Mouse (Mus musculus) frontal cortex, postnatal 36 days (tissue): ENCODE results near the gene Amotl2.

ENCODE experiments used
- DNase-seq, 2 experiments: peaks; one replicate each; pipeline ENCODE4 v3.0.0; 2022; ENCODE audit warnings: low spot score in 2 of 2

Gene Amotl2

DNA sequence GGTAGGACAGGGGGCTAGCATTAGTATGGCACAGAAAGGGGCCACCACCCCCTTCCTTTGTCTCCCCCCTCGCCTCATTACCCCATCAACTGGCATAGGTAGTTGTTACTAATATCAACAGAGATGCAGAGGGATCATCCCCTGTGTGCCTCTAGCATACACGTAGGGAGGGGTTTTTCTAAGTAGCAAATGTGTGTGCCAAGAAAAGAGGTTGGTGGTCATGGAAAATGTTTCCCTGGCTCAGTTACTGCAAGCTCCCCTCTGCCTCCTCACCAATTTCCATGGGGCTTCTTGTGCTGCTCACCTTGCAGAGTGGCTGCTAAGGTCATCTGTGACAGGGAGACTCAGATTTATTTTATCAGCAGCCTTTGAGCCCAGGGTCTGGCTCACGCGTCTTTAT is 2.6 kb downstream of the Amotl2 start:
- no peak for DNase-seq

DNA sequence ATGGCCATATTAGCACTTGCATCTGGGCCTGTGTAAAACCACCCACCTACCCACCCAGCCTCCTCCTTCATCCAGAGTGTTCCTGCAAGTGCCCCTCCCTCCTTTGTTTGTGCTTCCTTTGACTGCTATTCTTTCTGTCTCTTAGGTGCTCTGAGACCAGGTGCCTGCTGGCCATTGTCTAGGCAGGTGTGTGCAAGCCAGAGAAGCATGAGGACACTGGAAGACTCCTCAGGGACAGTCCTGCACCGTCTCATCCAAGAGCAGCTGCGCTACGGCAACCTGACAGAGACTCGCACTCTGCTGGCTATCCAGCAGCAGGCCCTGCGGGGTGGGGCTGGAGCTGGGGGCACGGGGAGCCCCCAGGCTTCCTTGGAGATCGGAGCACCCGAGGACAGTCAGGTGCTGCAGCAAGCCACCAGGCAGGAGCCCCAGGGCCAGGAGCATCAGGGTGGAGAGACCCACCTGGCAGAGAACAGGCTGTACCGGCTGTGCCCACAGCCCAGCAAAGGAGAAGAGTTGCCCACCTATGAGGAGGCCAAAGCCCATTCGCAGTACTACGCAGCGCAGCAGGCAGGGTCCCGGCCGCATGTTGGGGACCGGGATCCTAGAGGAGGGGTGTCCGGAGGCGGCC is 3.6 kb downstream of the Amotl2 start:
- DNase-seq = no peak

DNA sequence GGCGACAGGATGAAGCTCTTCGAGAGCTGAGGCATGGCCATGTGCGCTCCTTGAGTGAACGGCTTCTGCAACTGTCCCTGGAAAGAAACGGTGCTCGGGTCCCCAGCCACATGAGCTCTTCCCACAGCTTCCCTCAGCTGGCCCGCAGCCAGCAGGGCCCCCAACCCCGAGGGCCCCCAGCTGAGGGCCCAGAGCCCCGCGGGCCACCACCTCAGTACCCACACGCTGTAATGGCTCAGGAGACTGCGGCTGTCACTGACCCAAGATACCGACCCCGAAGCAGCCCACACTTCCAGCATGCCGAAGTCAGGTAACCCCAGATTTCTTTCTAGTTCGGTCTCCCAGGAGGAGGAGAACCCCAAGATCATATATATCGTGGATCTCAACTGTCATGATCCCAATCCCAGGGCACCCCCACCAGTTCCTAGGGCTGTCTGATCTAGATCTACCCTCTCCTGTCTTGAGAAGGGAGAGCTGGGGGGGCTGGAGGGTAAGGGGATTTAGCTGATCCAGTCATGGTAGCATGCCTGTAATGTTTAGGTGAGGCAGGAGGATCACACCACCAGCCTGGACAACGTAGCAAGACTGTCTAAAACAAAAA is 4.2 kb downstream of the Amotl2 start:
- DNase-seq = no peak

DNA sequence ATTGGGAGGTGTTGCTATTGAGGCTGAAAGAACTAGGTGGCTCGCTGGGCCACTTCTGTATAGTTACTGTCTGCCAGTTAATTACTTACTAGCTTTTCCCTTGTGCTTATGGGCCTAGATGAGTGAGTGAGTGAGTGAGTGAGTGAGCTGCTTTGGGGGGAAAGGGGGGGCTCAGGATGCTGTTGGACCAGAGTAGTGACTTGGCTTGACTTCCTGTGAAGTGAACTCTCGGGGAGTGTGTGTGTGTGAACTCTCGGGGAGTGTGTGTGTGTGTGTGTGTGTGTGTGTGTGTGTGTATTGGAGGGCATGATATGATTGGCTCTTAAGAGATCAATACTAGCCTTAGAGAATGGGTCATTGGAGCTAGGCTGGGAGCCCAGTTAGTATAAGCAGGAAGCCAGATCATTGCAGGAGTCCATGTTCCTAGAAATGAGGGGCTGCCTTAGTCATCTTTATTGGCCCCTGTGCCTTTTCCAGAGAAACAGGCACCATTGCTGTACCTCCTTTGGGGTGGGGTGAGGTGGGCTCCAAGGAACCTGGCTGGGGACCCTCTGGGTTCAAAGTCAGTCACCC is 5.0 kb downstream of the Amotl2 start:
- no peak for DNase-seq

DNA sequence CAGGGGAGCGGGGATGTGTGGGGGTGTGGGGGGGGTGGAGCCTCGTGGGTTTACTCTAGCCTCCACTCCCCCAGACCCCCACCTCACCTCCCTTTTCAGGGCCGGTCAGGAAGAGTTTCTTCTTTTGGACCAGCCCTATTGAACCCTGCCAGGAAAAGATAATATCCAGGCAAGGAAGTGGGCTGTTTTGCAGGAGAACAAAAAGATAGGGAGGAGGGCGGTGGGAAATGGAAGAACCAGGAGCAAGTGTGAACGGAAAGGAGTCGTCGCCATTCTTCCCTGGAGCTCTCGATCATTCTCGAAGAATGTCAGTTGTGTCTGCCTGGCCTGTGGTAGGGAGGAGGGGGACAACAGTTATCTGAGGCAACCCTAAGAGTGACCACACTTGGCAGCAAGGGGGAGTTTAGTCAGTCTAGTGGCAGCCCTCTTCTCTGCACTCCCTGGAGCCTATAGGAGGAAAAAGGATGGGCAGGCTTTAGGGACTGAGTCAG is 5.6 kb downstream of the Amotl2 start:
- no peak for DNase-seq

DNA sequence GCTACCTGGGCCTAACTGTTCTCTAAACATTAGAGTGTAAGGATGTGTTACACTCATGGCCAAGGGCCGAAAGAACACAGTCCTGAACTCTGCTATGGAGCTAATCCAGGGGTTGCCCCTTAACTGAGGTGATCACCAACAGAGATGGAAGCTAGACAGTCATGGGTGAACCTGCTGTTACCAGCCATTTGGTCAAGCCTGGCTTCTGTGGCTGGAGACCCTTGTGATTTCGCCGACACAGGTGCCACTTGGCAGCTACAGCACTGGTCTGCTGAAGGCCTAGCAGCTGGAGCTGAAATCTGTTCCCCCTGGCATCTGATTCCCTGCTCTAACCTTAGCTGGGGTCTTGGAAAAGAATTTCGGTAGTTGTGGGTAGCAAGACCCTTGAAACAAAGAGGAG is 6.3 kb downstream of the Amotl2 start:
- no peak for DNase-seq

DNA sequence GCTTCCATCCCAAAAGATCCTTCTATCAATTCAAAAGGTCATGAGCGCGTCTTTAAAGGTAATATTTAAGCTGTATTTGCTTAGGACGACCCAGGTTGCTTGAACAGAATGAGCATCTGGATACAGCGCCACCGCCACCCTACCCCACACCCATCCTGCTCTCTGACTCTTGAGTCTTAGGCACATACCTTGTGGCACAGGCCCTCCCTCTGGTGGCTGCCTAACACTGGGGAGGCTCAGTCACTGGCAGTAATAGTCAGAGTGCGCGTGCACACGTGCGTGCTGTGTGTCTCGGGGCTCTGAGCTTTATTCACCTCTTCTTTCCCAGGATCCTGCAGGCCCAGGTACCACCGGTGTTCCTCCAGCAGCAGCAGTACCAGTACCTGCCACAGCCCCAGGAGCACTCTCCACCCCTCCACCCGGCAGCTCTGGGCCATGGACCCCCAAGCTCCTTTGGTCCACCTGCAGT is 6.8 kb downstream of the Amotl2 start:
- no peak for DNase-seq

DNA sequence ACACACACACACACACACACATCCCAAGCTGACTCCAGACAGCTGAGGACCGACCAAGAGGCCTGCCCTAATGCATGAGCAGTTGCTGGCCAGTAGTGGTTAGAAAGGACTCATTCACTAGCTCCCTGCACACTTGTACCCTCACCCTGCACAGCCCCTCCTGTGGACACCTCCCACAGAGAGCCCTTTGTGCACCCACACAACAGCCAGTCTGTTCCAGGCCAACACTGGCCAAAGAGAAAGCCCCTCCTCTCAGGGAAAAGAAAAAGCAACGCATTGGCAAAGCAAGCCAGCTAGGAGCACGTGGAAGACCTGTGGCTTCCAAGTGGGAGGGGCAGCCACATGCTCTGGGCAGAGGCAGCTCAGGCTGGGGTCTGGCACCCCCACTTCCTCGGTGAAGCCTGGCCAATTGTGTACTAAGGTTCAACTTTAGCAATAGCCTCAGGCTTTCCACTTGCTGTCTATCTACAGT is 7.6 kb downstream of the Amotl2 start:
- peak; percentile 74 to 76 for DNase-seq

DNA sequence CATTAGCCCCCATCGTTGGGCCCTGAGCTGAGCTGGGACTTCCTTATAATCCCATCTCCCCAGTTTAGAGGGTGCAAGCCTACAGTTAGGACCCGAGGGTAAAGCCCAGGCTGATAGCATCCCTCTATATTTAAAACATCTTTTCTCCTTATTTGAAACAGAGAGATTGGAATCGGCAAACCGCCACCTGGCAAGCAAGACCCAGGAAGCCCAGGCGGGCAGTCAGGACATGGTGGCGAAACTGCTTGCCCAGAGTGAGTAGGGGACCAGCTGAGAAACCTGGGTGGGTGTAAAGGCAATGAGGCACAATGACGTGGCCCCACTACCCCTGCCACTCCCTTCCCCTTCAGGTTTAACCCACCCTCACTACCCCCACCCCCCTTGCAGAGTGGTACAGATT is 8.5 kb downstream of the Amotl2 start:
- no peak for DNase-seq

DNA sequence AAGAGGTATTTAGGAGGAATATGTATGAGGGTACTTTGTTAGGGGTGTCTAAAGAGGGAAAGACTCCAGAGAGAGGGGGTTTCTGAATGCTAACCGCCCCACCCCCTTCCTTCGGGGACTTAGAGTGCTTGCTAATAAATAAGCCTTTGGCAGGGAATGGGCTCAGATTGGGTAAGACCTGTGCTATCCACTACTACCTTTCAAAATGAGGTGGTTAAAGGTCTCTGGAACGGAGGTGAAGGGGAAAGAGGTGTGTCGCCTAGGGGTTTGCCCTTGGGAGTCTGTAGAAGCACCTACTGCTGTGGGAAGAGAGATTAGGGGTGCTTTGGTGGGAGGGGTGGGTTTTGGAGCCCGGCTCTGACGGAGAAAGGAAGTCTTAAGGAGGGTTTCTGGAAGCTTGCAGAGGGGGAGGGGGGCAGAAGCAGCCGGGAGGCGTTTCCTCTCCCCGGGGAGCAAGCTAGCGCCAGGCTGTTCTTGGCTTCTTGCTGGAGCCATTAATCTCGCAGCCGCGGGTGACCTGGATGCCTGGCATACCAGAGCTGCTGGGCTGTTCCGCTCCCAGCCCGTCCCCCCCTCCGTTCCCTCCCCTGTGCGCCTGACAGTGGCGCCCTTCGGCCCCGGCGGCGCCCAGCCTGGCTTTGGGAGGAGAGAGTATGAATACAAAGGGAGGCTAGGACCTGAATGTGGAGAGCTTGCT is 9.6 kb downstream of the Amotl2 start:
- peak; percentile 39 to 45 for DNase-seq

DNA sequence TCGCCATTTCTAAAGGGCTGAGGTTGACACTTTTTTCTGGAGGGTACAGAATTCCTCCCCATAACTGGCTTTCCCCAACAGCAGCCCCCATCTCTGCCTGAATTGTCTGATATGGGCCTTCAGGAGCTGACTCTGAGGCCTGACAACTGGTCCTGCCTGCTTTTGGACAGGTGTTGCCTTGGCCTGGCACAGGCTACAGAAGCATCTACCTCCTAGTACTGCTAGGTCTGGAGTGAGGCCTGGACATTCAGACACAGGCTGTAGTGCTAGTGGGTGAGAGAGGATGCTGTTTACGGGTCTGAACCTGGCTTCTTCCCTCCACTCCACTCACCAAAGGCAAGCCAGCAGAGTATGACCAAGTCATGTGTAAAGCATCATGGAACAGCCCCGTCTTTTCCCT is 10.3 kb downstream of the Amotl2 start:
- DNase-seq = no peak

DNA sequence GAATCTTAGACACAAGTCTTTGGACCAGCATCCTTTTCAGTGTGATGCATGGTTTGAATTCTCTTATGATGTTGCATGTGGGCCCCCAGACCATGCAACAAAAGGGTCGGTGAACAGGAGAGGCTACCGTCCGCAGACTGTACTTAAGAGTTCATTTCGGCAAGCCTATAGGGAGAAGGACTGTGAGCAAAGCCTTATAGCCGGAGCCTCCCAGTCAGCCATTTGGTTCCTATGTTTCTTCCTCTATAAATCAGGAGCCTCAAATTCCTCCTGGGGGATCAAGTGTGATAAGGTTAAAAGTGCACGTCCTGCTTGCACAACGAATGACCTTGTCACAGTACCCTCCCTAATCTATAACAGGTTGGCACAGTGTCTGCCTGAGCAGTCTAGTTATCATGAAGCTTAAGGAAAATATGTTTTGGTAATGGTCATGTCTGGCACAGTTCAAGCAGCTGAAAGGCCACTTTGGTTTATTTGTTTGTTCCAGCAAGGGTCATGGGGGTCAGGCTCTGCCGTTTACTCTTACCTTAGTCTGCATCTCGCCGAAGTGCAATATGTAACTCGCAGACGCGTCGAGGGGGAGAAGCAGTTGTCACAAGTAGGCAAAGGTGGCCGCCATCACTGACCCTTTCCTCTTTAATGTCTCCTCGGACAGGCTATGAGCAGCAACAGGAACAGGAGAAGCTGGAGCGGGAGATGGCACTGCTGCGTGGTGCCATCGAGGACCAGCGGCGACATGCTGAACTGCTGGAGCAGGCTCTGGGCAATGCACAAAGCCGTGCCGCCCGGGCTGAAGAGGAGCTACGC is 11.4 kb downstream of the Amotl2 start:
- DNase-seq = no peak

DNA sequence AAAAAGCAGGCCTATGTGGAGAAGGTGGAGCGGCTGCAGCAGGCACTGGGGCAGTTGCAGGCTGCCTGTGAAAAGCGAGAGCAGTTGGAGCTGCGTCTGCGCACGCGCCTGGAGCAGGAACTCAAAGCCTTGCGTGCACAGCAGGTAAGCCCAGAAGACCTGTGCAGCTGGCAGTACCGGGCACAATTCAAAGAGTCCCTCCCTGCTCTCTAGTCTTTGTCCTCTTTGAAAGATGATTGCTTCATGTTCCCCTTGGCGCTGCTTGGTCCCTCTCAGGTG is 11.9 kb downstream of the Amotl2 start:
- DNase-seq = no peak

DNA sequence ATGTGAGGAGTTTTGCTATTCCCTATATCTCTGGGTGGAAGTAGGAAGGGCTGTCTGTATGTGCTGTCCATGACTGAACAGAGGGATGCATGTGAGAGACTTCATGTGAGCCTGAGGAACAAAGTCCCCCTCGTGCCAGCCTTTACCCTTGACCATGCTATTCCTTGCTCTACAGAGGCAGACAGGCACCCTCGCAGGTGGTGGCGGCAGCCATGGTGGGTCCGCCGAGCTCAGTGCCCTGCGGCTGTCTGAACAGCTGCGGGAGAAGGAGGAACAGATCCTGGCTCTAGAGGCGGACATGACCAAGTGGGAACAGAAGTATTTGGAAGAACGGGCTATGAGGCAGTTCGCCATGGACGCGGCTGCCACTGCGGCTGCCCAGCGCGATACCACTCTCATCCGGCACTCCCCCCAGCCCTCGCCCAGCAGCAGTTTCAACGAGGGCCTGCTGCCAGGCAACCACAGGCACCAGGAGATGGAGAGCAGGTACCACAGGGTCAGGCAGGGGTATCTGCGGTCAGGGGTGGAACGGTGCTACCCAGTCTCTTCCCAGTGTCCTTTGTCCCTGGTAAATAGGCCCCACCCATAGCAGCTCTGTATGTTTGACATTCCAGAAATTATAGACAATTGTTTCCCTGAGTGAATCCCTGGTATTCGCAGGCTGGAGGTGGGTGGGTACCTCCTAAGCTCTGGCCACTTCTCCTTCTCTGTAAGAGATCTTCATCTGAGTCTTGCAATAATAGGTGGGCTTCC is 12.8 kb downstream of the Amotl2 start:
- no peak for DNase-seq

DNA sequence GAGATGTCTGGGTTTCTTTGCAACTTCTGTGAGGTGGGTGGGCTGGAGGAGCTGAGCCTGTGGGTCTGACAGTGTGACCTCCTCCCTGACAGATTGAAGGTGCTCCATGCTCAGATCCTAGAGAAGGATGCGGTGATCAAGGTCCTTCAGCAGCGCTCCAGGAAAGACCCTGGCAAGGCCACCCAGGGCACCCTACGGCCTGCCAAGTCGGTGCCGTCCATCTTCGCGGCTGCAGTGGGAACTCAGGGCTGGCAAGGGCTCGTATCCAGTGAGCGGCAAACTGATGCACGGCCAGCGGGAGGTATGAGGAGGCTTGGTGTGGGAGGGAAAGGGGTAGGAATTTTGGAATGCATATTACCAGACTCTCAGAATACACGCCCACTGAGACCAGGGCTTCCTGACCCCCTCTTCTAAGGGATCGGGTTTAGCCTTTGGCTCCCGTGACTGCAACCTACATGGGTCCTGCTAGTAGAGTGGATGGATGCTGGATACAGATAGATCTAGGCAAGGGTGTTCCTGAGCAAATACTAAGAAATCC is 13.5 kb downstream of the Amotl2 start:
- DNase-seq = no peak

DNA sequence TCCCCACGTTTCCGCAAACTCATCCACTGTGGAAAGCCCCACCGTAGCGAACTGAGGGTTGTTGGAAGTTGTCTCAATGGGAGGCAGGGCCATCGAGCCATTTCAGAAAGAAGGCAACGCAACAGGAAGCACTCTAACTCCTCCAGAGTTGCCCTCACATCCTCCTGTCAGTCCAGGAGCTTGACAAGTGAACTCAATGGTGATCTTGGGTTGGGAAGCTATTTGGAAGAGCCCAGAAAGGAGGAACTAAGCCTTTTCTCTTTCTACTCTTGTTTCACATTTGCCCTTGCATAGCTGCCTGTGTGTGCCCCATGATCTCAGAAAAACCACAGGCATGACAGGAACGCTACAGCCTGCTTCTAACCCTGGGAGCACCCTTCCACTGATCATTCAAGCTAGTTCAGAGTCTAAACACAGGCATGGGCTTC is 14.6 kb downstream of the Amotl2 start:
- DNase-seq = no peak

DNA sequence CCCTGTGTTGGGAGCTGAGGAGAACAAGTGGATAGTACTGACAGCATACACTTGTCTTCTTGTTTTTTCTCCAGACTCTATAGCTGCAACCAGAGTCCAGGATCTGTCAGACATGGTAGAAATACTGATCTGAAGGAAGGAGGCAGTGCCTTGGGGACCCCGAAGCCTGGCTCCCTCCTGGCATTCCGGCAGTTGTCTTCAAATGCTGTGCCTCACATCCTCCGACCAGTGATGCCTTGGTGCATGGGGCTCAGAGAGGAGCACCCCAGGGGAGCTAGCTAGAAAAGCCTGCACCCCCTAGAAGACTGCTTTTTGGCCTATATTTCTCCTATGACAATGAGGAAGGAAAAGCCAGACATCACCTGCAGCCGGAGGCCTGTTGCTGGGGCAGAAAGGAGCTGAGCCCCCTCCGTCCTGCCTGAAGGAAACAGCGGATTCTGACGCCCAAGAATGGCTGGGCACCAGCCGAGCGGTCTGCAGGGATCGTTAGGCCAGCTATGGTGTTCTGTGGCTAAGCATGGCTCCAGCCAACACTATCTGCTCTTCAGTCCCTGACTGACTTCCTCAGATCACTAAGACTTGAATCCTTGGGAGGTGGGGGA is 15.2 kb downstream of the Amotl2 start:
- DNase-seq = no peak

DNA sequence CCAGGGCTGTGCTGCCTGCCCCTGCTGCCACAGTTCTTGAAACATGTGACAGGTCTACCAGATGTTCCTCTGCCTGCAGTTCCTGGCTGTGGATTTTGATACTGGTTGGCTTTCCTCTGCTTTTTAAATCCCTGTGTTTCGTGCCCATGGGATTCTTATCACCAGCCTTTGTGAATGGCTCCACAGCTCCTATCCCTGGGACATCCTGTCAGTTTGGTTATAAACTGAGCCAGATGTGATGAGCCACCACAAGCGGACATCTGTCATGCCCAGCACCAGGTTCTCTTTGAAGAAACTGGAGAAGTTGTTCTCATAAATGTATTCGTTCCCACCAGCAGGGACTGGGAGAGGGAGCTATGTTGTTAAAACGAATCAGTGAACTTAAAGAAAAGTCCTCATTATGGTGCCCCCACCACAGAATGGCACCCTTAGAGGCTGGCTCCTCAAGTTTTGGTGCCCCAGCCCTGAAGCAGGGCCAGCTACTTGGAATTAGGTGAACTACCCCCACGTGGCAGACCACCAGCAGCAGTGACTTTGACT is 15.9 kb downstream of the Amotl2 start:
- no peak for DNase-seq

DNA sequence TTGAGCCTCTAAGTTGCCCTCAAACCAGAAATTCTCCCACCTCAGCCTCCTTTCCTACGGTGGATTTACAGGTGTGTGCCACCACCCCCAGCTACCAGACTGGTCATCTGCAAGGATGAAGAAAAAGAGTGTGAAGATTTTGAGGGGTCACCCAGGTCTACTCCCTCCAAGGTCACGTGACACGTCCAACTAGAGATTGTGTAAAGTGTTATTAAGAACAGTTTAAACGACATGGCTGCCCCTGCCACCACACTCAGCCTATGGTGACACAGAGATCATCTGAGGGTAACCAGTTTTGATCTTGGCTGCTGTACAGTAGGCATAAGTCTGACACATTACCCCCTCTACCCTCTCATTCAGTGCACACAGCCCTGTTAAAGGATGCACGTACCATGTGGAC is 17.0 kb downstream of the Amotl2 start:
- no peak for DNase-seq

DNA sequence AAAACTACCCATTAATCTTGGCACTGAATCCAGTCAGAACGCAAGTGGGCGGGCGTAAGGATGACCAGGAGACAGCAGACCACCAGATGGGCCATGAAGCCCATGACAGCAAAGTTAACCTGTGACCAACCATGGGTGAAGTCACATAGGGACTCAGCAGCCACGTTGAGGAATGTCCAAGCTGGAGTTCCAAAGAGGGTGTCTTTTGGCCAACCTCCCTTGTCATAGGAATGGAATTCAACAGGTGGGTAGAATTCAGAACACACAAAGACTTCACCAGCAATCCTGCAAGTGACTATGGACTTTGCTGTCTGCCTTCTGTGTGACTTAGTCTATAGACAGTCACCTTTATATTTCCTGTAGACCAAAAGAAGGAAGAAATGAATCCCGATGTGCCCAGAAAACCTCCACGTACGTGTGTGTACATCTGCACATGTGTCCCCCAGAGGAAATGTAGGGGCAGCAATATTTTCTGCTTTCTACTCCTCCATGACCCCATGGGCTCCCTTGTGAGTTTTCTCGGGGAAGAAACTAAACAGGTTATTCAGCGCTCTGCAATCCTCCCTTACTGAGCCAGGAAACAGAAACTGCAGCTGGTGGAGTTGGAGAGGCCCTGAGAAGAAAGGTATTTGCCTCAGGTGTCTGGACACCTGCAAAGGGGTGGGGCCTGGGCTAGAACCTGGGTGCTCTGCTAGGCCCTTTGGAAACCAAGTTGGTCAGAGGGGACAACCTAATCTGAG is 17.7 kb downstream of the Amotl2 start:
- DNase-seq = no peak
